Mouse (Mus musculus) lung, adult 2 months (tissue): ENCODE results near the gene Pdia4.

Experiments used
- CTCF ChIP-seq: fragments of 200-500 bp; IDR thresholded peaks from 2 replicates; pipeline ENCODE4 v1.5.1; 2011; ENCODE audit warnings: mild to moderate bottlenecking, low read length, control low read depth; ENCODE audit not compliant: insufficient read depth
- POLR2A ChIP-seq: fragments of 200-500 bp; IDR thresholded peaks from 2 replicates; pipeline ENCODE4 v1.6.1; 2011; ENCODE audit warnings: low read depth, mild to moderate bottlenecking, control low read depth, low read length, borderline replicate concordance; ENCODE audit errors: extremely low read depth

GRCm38 (mm10) chr6:47821236-47821635, 8.0 kb upstream of the Pdia4 start:
- no peak for TF ChIP-seq POLR2A
- TF ChIP-seq CTCF: no peak
